Mouse (Mus musculus) spleen, postnatal 10 days (tissue): ENCODE results near the gene Dpysl4.
A peak's percentile ranks its signal among the peaks of the same experiment; 100 is the strongest.

Experiments used
- DNase-seq, 2 experiments: peaks; one replicate each; pipeline ENCODE4 v3.0.0; 2021 to 2022; ENCODE audit warnings: low spot score in 2 of 2

Gene Dpysl4

DNA sequence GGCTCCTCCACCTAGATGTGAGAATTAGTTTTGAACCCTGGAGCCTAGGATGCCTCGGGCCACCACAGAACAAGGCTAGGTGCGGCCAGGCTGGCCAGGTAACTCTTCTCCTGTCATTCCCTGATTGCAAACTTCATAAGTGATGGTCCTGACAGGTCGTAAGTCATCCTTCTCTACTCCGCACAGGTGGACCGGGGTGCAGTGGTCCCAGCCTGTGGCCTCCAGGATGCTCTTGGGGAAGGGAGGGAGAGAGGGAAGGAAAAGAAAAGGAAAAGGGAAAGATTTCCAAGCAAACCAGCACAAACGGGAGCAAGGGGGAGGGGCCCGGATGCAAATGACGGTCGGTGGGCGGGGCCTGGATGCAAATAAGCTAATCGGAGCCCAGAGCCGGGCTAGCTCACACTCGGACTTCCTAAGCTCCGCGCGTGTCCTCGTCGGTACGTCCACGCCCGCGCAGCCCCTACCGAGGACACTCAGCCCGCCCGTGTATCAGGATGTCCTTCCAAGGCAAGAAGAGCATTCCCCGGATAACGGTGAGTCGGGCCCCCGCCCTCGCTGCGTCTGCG is at the start of gene Dpysl4:
Gene Dpysl4, plus strand, starts transcription at position 373 of the 566 bp plus-strand sequence.
- DNase-seq = peak in 1 of 2 experiments; percentile 43

DNA sequence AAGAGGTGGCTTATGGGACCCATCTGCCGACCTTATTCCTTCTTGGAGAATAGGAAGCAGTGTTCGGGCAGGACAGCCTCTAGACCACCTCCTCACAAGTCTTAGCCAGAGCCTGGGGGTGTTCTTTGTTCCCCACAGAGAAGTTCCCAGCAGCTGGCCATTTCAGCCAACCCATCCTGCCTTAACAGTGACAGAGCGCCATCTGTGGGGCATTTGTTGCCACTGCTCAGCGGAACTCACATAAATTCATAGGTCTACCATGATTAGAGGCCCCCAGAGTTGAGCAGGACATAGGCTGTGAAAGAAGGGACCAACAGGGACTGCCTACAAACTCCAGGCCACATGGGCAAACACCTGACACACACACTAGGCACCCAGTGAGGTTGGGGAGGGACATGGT is 22.4 kb upstream of the Dpysl4 start:
- peak in 1 of 2 experiments; percentile 23 for DNase-seq

DNA sequence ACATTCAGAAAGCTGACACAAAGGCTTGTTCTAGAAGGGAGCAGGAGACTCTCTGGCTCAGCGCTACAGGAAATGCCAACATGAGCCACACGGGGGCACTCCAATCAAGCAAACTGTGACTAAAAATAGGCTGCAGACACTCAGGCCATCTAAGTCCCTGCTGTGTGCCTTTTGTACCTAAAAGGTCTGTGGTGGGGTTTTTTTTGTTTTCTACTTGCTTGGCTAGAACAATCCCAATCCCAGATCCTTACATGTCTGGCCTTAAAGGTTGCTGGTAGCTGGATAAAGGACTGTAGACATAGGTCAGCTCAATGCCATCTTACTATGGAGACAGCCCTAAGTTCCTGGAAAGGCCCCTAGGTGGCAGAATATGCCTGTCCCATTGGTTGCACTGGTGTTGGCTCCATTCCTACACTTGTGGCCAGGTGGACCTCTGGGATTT is 17.6 kb upstream of the Dpysl4 start:
- DNase-seq = peak; percentile 14 to 63

DNA sequence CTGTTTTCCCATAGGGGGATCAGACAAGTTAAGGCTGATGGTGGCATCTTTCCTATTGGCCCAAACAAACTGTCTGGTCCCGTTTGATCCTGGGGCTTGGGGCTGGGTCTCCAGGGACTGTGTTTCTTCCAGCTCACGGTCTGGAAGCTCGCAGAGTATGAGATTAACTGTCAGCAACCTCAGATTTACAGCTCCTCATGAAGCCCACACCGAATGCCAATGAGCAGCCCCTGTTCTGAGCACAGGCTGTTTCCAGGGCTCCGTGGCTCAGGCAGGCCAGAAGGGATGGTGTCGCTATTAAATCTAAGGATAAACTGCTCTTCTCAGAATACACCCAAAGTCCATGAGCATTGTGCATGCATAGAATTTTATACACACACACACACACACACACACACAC is 11.6 kb upstream of the Dpysl4 start:
- no peak for DNase-seq

DNA sequence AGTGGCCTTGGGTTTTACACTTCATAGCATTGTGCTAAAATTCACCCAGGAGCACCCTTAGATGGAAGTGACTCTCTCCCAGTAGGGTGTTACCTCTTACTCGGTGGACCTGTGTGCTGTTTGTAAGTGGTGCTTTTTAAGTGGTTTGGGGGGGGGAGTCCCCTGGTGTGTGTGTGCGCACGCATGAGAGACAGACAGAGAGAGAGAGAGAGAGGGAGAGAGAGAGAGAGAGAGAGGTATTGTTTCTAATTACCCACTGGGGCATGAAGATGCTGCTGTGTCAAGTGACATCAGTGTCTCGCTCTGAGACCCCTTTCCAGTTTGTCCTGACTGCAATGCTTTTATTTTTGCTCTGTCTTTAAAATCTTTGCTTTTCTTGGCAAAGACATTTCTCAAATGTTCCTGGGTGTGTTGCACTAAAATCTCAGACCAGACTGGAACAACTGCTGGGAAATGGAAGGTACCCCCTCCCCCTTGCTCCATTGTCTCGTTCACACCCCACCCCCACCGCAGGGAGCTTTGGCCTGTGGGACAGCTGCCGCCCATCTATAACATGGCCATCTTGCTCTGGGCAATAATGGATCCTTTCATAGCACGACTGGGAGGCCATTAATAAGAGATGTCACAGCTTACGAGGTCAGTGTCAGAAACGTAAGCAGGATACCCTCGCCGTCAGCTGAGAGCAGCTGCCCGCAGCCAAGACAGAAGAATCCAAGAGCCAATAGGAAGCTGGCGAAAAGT is 10.6 kb upstream of the Dpysl4 start:
- no peak for DNase-seq

DNA sequence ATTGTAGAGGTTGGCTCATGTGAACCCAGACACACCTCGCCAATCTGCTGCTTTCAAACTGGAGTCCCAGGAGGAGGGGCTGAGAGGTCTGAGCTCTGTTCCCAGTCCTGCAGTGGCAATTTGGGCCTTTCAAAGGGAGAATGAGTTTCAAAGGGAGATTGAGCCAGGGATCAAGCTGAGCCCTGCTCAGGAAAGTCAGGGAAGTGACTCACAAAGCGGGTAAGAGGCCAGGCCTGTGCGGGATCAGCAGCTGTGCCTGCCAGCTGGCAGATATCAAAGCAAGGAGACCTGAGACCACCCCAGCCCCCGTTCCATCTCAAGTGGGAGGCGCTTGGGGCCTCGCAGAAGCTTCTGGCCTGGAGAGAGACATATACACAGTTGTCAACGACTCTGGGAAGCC is 8.5 kb upstream of the Dpysl4 start:
- DNase-seq = no peak

DNA sequence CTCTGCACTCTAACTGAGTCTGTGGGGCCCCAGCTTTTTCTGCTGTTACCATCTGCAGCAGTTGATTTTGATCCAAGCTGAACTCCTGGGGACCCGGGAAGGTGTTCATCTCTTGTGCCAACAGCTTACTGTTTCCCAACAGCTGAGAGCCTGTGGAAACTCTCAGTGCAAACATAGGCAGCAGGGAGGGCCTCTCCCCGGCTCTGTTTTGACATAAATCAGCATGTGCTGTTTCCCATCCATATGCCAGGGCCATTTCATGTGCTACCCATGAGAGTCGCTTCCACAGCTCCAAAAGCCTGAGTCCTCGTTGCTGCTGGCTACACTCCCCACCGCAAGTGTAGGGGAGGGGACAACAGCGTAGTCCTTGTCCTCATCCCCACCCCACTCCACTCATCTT is 7.6 kb upstream of the Dpysl4 start:
- no peak for DNase-seq

DNA sequence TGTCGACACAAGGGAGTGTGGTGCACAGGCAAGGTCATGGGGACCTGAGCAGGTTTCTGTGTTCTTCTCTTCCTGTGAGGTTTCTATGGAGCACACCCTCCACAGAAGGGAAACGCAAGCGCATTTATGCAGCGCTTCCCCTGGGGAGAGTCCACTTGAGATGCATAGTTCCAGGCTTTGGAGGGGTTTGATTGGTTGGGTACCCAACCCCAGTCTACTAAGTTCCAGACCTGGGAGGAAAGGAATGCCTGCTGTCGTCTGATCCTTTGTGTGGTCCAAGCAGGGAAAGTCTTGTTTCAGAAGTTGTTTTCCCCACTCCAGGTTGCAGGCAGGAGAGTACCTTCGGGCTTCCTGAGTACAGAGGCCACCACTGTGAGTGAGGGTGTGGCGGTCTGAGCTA is 6.7 kb upstream of the Dpysl4 start:
- no peak for DNase-seq

DNA sequence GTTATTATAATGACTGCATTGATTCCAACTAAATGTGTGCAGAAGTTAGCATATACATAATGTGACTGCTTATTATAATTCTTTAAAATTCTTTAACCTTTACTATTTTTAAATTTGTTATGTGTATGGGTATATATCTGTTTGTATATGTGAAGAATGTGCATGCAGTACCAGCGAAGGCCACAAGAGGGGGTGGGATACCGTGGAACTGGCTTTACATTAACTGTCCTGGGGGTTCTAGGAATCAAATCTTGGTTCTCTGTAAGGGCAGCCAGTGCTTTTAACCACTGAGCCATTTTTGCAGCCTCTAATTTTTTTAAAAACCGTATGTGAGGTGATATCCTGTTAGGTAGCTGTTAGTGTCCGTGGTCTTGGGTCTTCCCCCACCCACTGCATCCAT is 5.1 kb upstream of the Dpysl4 start:
- DNase-seq = peak in 1 of 2 experiments; percentile 33

DNA sequence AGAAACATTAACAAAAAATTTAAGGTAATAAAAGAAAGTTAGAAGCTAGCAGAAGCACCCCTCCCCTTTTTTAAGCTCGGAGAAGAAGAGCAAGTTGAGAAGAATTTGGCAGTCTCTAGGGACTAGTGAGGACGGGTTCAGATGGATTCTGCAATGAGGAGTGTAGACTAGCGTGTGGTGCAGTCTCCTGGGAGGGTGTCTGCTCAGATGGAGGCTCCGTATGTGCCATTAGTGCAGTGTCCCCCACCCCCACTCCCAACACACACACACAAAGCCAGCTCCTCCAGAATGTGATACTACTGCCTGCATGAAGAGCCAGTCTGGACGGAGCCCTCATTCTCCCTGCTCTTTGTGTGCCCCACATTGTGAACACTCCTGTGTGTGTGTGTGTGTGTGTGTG is 4.6 kb upstream of the Dpysl4 start:
- no peak for DNase-seq

DNA sequence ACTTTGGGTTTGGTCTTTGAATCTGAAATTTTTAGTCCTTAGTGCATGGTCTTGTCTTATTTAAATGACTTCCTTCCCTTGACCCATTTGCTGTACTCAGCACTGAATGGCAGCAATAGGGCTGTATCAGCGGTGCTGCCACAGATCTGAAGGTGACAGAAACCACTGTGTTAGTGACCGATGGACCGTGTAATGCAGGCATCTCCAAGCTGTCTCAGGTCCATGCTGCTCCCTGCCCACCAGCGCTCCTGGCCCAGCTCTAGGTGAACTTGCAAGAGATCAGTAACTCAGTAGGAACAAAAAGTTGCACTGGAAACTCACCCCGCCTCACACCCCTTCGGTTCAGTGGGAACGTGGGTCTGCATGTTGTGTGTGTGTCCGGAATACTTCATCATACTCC is 3.5 kb upstream of the Dpysl4 start:
- DNase-seq = no peak

DNA sequence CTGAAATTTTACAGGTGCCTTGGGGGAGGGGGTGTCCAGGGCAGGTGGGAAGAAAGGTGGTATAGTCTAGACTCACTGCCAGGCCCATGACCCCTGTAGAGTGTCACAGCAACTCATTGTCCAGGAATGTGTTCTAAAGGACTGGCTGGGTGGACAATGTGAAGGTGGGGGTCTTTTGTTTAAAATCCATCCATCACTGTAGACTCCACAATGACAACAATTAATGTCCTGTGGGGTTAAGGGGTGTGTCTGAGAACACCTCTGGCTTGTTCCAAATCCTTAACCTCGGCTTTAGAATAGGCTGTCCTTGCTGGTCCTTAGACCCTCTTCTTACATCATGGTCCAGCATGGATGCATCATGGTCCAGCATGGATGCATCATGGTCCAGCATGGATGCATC is 1.5 kb upstream of the Dpysl4 start:
- no peak for DNase-seq

DNA sequence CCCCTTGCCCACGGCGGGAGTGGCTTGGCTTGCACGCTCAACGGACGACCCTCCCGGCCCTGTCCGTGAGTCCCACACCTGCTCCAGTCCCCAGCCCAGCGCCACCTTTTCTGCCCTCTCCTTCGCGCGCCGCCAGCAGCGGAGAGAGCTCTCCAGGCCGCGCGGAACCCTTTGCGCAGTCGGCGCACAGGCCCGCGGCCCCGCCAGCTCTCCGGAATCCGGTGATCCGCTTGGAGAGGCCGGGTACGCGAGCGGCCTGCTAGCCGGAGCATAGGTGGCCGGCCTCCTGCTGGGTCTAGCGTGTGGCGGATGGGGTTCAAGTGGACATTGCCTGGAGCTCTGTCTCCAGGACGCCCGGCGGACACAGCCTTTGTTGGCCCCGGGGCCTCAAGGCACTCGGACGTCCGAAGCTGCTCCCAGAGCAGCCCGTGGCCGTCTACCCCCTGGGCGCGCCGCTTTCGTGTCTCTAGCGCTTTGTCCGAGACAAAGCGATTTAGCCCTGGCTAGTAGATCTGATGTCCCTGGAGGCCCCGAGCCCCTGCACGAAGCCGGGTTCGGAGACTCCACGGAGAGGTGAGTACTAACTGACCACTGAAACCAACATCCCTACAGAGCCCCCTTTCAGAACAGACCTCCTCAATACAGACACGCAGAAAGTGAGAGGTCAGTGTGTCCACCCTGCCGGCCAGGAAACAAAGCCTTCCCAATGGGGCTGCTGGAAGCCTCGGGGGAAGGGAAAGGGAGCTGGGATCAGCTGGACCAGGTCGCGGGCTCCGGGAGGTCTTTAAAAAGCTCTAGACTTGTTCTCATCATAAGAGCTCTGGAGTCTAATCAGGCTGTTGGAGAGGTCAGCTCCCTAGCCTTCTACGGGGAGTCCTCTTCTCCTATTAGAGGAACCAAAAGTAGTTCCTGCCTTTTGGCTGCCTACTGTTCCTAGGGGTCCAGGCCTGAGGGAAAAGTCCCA is 676 bp downstream of the Dpysl4 start:
- DNase-seq = no peak

DNA sequence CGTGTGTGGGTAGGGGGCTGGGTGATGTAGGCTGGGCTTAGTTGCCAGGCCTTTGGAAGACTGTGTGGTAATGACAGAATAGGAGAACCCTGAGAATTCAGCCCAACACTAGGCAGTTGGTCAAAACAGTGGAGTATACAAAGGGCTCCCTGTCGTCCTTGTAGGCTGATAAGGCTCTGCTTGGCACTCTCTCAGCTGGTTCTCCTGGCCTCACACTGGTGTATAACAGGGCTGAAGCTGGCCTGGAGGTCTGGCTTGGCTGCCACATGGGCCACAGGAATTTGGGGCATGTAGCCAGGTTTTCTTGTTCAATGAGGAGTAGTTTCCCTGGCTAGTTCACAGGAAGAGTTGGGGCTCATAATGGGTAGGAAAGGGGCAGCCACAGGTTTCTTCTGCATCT is 2.0 kb downstream of the Dpysl4 start:
- no peak for DNase-seq

DNA sequence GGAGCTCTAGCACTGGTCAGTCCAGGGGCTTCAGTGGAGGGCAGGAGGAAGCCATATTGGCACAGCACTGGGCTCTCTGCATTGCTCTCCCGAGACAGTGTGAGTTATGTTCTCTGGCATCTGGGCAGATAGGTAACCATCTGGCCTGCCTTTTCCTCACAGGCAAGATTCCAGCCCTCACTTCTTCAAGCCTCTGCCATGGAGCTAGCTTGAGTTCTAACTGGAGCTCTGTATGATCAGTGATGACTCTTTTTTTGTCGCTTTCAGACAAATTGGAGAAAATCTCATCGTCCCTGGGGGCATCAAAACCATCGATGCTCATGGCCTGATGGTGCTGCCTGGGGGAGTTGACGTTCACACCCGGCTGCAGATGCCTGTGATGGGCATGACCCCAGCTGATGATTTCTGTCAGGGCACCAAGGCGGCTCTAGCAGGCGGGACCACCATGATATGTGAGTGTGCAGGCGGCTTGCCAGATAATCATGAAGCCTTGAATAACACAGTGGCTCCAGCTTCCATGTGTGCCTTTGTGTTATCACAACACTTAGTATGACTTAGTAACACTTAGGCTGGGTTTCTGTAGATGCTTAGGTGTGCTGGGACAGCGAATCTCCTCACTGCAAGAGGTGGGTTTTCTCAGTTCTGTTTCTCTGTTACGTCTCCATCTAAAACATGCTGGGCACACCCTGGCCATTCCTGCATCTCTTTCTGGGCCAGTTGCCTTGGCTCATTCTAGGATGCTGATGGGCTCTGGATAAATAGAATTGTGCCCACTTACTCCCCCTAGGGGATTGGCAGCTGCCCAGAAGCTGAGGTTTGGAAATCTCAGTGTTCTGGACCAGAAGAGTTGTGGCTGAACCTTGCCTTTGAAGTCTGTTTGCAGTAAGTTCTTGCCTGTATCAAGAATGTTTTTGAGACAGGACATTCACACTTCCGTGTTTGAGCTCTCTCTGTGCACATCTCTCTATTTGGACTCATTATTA is 4.4 kb downstream of the Dpysl4 start:
- no peak for DNase-seq

DNA sequence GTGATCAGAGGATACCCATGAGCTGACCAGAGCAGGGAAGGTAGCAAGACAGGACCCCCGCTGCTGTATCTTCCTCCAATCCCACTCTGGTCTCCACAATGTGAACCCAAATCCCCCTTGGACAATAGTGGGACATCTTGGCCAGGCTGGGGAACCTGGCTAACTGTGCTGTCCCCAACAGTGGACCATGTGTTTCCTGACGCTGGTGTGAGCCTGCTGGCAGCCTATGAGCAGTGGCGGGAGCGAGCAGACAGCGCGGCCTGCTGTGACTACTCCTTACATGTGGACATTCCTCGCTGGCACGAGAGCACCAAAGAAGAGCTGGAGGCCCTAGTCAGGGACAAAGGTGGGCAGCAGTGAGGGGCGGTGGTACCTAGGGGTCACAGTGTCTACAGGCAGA is 5.9 kb downstream of the Dpysl4 start:
- DNase-seq = no peak

DNA sequence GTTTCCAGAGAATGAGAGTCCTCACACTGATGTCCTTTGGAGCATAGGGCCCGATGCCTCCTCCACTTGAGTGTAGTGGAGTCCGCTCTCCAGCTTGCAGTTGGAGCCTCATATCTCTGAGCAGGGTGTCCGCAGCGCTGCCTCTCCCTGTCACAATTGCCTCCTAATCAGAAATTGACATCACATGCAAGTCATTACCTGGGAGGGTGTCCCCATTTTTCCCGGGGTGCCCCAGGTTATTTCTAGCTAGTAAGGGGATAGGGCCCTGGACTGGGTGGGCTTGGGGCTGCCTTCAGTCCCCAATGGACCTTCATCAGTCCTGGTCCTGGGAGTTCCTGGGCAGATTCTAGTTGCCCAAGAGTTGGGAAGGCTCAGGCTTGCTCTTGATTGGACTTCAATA is 6.9 kb downstream of the Dpysl4 start:
- no peak for DNase-seq

DNA sequence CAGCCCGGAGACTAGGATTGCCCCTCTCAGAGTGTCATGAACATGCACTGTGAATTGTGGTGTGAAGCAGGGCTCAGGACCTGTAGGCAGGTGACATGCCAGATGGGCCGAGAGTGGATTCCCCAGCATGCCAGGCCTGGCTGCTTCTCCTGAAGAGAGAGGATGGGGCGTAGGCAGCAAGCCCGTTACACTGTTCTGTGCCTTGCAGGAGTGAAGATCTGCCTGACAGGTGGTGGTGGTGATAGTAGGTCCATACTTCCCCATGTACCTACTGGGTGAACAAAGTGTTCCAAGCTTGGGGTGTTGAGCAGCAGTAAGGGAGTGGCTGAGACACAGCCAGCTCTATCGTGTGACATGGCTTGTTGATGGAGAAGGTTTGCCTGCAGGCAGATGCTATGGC is 7.3 kb downstream of the Dpysl4 start:
- no peak for DNase-seq

DNA sequence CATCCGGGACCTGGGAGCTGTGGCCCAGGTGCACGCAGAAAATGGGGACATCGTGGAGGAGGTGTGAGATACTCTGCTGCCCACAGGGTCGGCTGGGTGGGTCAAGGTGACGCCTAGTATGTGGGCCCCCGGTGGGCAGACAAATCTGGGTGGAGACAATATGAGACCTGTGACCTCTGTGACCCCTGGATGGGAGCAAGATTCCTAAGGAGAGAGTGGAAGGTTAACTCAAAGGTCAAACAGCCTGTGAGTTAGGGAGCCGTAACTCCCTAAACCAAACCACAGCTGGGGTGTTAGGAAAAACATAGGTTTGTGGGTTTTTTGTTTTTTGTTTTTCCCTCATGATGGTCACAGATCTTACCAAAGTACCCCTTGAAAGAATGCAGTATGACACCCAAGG is 8.0 kb downstream of the Dpysl4 start:
- no peak for DNase-seq

DNA sequence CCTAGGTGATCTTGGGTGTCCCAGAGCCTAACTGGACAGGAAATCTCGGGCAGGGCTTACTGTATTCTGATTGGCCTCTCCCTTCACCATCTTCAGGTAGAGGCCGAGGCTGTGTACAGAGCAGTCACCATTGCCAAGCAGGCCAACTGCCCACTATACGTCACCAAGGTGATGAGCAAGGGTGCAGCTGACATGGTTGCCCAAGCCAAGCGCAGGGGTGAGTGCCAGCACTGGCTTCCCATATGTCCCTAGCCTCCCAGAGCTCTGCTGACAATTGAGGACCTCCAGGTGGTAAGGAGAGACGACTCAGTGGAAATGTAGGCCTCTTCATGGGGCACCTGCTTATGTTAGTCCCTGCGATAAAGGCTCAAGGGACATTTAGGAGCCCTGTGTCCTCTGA is 9.0 kb downstream of the Dpysl4 start:
- DNase-seq = no peak

DNA sequence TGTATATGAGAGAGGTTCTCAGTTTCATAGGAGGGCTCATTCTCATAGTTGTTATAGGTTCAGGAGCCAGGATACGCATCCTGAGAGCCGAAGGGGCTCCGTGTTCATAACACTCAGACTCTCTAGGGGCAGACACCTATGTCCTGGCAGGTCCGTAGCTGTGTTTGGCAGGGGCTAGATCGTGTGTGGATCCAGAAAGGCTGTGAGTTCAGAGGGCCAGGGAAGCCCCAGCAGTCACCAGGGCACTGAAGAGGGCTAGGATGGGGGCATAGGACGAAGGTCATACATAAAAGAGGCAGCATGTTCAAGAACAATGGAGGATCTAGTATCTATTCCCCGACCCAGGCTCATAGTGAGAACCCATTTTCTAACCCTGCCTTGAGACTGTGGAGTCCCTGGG is 9.5 kb downstream of the Dpysl4 start:
- no peak for DNase-seq
